Mouse (Mus musculus): ENCODE data around the gene Slc15a2. TPM values are rescaled to one million over a fixed set of nuclear protein-coding genes. Genes with fewer than 3 reads are reported as not detected.

The Slc15a2 gene
- total RNA-seq (2014; rRNA removed; ENCODE audit: low replicate concordance) (1.5 and 2.1 TPM in 2 replicates), polyA plus RNA-seq (2015; fragmentation: Nextera tagmentation; extraction: Ambion mirVana) (0.71 and 2.0 TPM in 2 replicates)

- Histone ChIP-seq H3K27me3 (ENCODE audit: control insufficient read depth, insufficient read depth, low read length) (no peaks in the 10 kb centered on the region), H3K4me3 (ENCODE audit: low read depth, low read length) (no peak within 1 kb of the TSS), H3K27ac (ENCODE audit: low read depth) (no peak within 1 kb of the TSS), H3K4me1 (ENCODE audit: control insufficient read depth, insufficient read depth) (no peaks in the 10 kb centered on the region), H3K9me3 (replicated peaks; ENCODE audit: control insufficient read depth, low read length) (no peaks in the 10 kb centered on the region), H3K4me2 (ENCODE audit: low read depth, low read length) (peak within 1 kb of the TSS; percentile 23), H3K36me3 (replicated peaks; ENCODE audit: control insufficient read depth, insufficient read depth, low read length) (no peaks in the 10 kb centered on the region), H3K9ac (replicated peaks; ENCODE audit: low read depth, low read length) (no peak within 1 kb of the TSS)
- DNase-seq (ENCODE audit: low spot score) = no peak
- WGBS = 54% methylated on average over 10 of the region's 10 CpGs
- no peak for ATAC-seq (ENCODE audit: insufficient read depth, low read depth)
- TF ChIP-seq CTCF (IDR thresholded peaks at IDR 0.05; ENCODE audit: low read depth) = no peak
- no peak for TF ChIP-seq EP300 (IDR thresholded peaks at IDR 0.05; ENCODE audit: low read depth)
These were observed at the start of gene Slc15a2 for GRCm38 (mm10) chr16:36784594-36785313. Gene Slc15a2, minus strand, starts transcription at chr16:36784962.

GRCm38 (mm10) chr16:36828820-36829219 lies 44.1 kb upstream of the Slc15a2 start:
- H3K27ac ChIP-seq (ENCODE audit: low read depth) = no peak overlapping the region

GRCm38 (mm10) chr16:36828054-36828786 lies 43.5 kb upstream of the Slc15a2 start, which contains the start of gene Iqcb1:
Gene Iqcb1, plus strand, starts transcription at chr16:36828385.
- H3K27me3 ChIP-seq (ENCODE audit: control insufficient read depth, insufficient read depth, low read length) = peaks cover 4% of the 10 kb centered on the region
- H3K4me1 ChIP-seq (ENCODE audit: control insufficient read depth, insufficient read depth) = no peaks in the 10 kb centered on the region; the same call in 1 of the 2 replicates
- H3K4me3 ChIP-seq (ENCODE audit: low read depth, low read length) = peak within 1 kb of the TSS; percentile 59
- no peaks in the 10 kb centered on the region for H3K9me3 ChIP-seq (replicated peaks; ENCODE audit: control insufficient read depth, low read length)
- peak within 1 kb of the TSS; percentile 56 for H3K9ac ChIP-seq (replicated peaks; ENCODE audit: low read depth, low read length)
- peak; percentile 97 for ATAC-seq (ENCODE audit: insufficient read depth, low read depth)
- H3K4me2 ChIP-seq (ENCODE audit: low read depth, low read length) = peak within 1 kb of the TSS; percentile 74
- no peak within 1 kb of the TSS for H3K27ac ChIP-seq (ENCODE audit: low read depth)
- no peak for TF ChIP-seq CTCF (IDR thresholded peaks at IDR 0.05; ENCODE audit: low read depth)
- TF ChIP-seq EP300 (IDR thresholded peaks at IDR 0.05; ENCODE audit: low read depth) = no peak
- H3K36me3 ChIP-seq (replicated peaks; ENCODE audit: control insufficient read depth, insufficient read depth, low read length) = no peaks in the 10 kb centered on the region
- under 1% methylated on average over 57 of the region's 64 CpGs for WGBS
- peak; percentile 51 for DNase-seq (ENCODE audit: low spot score)

More at GRCm38 (mm10) chr16:36828820-36829219, 44.1 kb upstream of the Slc15a2 start:
- Histone ChIP-seq H3K36me3 (replicated peaks; ENCODE audit: control insufficient read depth, insufficient read depth, low read length) (no peaks in the 10 kb centered on the region), H3K4me3 (ENCODE audit: low read depth, low read length) (peak overlapping the region; percentile 59), H3K4me2 (ENCODE audit: low read depth, low read length) (peak overlapping the region; percentile 74), H3K27me3 (ENCODE audit: control insufficient read depth, insufficient read depth, low read length) (peaks cover 4% of the 10 kb centered on the region), H3K9me3 (replicated peaks; ENCODE audit: control insufficient read depth, low read length) (no peaks in the 10 kb centered on the region), H3K9ac (replicated peaks; ENCODE audit: low read depth, low read length) (peak overlapping the region; percentile 56), H3K4me1 (ENCODE audit: control insufficient read depth, insufficient read depth) (no peaks in the 10 kb centered on the region; the same call in 1 of the 2 replicates)
- DNase-seq (ENCODE audit: low spot score) (no peak), ATAC-seq (ENCODE audit: insufficient read depth, low read depth) (no peak)
- 10% methylated on average over 11 of the region's 11 CpGs for WGBS
- TF ChIP-seq CTCF (IDR thresholded peaks at IDR 0.05; ENCODE audit: low read depth) = no peak
- no peak for TF ChIP-seq EP300 (IDR thresholded peaks at IDR 0.05; ENCODE audit: low read depth)

GRCm38 (mm10) chr16:36827611-36828053 lies 42.9 kb upstream of the Slc15a2 start:
- 7% methylated on average over 11 of the region's 11 CpGs for WGBS
- ATAC-seq (ENCODE audit: insufficient read depth, low read depth) = no peak; the same call in 1 of the 2 replicates

GRCm38 (mm10) chr16:36821474-36821873 lies 36.7 kb upstream of the Slc15a2 start:
- Histone ChIP-seq H3K27me3 (ENCODE audit: control insufficient read depth, insufficient read depth, low read length) (no peaks in the 10 kb centered on the region), H3K4me3 (ENCODE audit: low read depth, low read length) (no peak overlapping the region), H3K9ac (replicated peaks; ENCODE audit: low read depth, low read length) (no peak overlapping the region), H3K4me1 (ENCODE audit: control insufficient read depth, insufficient read depth) (no peaks in the 10 kb centered on the region; the same call in 1 of the 2 replicates), H3K36me3 (replicated peaks; ENCODE audit: control insufficient read depth, insufficient read depth, low read length) (no peaks in the 10 kb centered on the region), H3K9me3 (replicated peaks; ENCODE audit: control insufficient read depth, low read length) (no peaks in the 10 kb centered on the region), H3K27ac (ENCODE audit: low read depth) (no peak overlapping the region), H3K4me2 (ENCODE audit: low read depth, low read length) (no peak overlapping the region)
- TF ChIP-seq CTCF (IDR thresholded peaks at IDR 0.05; ENCODE audit: low read depth) = no peak
- TF ChIP-seq EP300 (IDR thresholded peaks at IDR 0.05; ENCODE audit: low read depth) = no peak
- no peak for ATAC-seq (ENCODE audit: insufficient read depth, low read depth)
- 11% methylated on average over 3 of the region's 3 CpGs for WGBS
- DNase-seq (ENCODE audit: low spot score) = no peak

More at GRCm38 (mm10) chr16:36827611-36828053, 42.9 kb upstream of the Slc15a2 start:
- no peaks in the 10 kb centered on the region; the same call in 1 of the 2 replicates for H3K4me1 ChIP-seq (ENCODE audit: control insufficient read depth, insufficient read depth)
- H3K9me3 ChIP-seq (replicated peaks; ENCODE audit: control insufficient read depth, low read length) = no peaks in the 10 kb centered on the region
- no peak for DNase-seq (ENCODE audit: low spot score)
- peaks cover 4% of the 10 kb centered on the region for H3K27me3 ChIP-seq (ENCODE audit: control insufficient read depth, insufficient read depth, low read length)
- H3K4me3 ChIP-seq (ENCODE audit: low read depth, low read length) = peak overlapping the region; percentile 59
- no peak overlapping the region for H3K27ac ChIP-seq (ENCODE audit: low read depth)
- peak overlapping the region; percentile 56; the same call in 1 of the 2 replicates for H3K9ac ChIP-seq (replicated peaks; ENCODE audit: low read depth, low read length)
- TF ChIP-seq CTCF (IDR thresholded peaks at IDR 0.05; ENCODE audit: low read depth) = no peak
- H3K36me3 ChIP-seq (replicated peaks; ENCODE audit: control insufficient read depth, insufficient read depth, low read length) = no peaks in the 10 kb centered on the region
- H3K4me2 ChIP-seq (ENCODE audit: low read depth, low read length) = peak overlapping the region; percentile 74

All from heart, postnatal 0 days (tissue).